Mouse (Mus musculus): ENCODE results near the gene Zic4.

GRCm38 (mm10) chr9:91395066-91395772 lies 33.0 kb downstream of the Zic4 start:
- TF ChIP-seq CTCF (IDR thresholded peaks at IDR 0.05) (no peak), EP300 (IDR thresholded peaks at IDR 0.05) (no peak)
